Mouse (Mus musculus) spleen, postnatal 4 days (tissue): ENCODE results near the gene Bola1.
"Not testable (repeated sequence)": the region's sequence is repeated elsewhere in the genome, so short reads cannot be mapped to it uniquely, and the experiment has no call there.

Experiments
- DNase-seq, 2 experiments: peaks; one replicate each; pipeline ENCODE4 v3.0.0; 2022; ENCODE audit warnings: low spot score in 2 of 2

The Bola1 gene

GRCm38 (mm10) chr3:96226695-96227648, 7.5 kb upstream of the Bola1 start:
- DNase-seq = no peak

GRCm38 (mm10) chr3:96225421-96225820, 5.9 kb upstream of the Bola1 start:
- DNase-seq = no peak

- no peak for DNase-seq
Observed at GRCm38 (mm10) chr3:96222774-96223173, 3.3 kb upstream of the Bola1 start.

DNA sequence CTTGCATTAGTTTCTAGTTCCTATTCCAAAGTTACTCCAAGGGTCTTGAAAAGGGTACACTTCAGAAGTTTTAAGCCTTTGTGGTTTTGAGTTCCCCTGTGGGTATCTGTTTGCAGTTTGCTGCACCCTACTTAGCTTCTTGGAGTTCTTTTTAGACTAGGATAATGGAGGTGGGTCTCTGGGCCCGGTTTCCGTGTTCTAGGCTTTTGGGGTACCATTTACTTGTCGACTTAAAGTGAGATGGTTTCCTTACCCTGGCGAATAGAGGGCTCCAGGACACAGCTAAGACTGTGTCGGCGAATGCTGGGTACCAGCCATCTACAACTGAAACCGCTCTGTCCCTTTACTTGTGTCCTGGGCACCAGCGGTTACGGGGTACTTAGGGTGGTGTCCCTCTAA, 2.1 kb upstream of the Bola1 start:
- DNase-seq = peak; percentile 51 to 71

DNA sequence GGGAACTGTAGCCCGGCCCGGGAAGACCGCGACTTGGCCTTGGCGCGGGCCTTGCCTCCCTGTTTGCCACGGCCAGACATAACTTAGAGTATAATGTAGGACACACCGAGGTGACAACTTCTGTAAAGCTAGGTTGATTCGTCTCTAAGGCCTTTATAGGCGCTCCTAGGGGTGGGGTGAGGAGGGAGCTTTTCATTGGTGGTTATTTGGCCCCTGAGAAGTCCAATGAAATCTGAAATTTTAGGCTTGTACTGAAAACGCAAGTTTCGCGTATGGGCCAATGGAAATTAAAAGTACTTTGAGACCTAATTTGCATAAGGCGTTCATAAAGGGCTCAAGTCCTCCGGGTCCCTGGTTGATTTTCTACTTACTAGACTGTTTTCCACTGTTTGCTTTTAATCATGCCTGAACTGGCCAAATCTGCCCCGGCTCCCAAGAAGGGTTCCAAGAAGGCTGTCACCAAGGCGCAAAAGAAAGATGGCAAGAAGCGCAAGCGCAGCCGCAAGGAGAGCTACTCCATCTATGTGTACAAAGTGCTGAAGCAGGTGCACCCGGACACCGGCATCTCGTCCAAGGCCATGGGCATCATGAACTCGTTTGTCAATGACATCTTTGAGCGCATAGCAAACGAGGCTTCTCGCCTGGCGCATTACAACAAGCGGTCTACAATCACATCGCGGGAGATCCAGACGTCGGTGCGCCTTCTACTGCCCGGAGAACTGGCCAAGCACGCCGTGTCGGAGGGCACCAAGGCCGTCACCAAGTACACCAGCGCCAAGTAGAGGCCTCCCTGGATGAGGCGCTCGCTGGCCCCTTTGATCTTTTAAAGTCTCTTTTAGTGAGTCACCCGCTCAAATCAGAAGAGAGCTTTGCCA, 1.5 kb upstream of the Bola1 start, which contains the start of the genes Hist2h2ac and Hist2h2be:
Gene Hist2h2ac, minus strand, starts transcription at position 116 of the 875 bp plus-strand sequence.
Gene Hist2h2be, plus strand, starts transcription at position 355 of the 875 bp plus-strand sequence.
- peak; percentile 90 to 93 for DNase-seq

GRCm38 (mm10) chr3:96220131-96220764, 739 bp upstream of the Bola1 start:
- not testable (repeated sequence) for DNase-seq

- peak in 1 of 2 experiments; percentile 37 for DNase-seq
Observed at GRCm38 (mm10) chr3:96219191-96219641, 293 bp downstream of the Bola1 start.

- no peak for DNase-seq
Observed at GRCm38 (mm10) chr3:96209242-96209641, 10.3 kb downstream of the Bola1 start.

DNA sequence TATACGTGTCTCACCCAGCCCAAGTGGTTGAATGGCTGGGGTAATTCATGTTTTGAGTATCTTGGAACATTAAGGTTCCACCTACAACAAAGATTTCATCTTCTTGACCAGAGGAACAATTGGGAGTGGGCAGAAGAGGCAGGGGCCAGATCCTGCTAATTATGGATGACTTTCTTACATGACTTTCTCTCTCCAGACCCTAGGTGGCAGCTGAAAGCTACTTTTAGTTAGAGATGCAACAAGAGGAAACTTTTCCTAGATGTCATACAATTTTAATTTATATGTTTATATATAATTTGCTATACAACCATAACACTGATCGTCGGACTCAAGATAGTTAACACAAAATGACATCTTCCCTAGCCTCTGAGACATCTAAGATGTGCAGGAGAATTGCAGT, 11.7 kb downstream of the Bola1 start:
- DNase-seq = no peak

GRCm38 (mm10) chr3:96199731-96200130, 19.8 kb downstream of the Bola1 start:
- DNase-seq = no peak

- not testable (repeated sequence) for DNase-seq
Observed at GRCm38 (mm10) chr3:96198601-96199251, 20.8 kb downstream of the Bola1 start.

GRCm38 (mm10) chr3:96198181-96198580, 21.3 kb downstream of the Bola1 start:
- no peak for DNase-seq

DNA sequence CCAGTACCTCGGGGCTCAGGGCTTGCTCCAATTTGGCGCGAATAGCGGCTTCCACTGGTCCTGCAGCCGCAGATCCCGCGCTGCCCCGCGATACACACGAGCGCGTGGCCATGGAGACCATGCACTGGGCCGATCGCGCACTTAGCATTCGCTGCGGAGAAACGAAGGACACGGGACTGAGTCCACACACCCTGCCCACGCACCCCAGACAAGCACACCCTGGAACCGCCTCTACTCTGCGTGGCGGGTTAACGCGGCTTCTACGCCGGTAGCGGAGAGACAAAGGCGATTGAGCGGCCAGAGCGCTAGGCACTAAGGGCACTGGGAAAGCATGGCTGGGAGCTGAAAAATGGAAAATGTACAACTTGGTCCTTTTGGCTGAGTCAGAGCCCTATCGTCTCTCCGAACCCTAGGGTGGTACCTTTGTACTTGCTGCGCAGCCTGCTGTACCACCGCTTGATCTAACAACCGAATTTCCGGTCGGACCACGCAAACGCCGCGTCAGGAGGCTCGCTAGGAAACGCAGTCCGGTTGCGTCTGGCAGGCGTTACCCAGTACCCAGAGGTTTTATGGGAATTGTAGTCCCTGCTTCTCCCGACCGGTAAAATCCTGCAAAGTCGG, 22.3 kb downstream of the Bola1 start:
- peak; percentile 82 to 88 for DNase-seq

DNA sequence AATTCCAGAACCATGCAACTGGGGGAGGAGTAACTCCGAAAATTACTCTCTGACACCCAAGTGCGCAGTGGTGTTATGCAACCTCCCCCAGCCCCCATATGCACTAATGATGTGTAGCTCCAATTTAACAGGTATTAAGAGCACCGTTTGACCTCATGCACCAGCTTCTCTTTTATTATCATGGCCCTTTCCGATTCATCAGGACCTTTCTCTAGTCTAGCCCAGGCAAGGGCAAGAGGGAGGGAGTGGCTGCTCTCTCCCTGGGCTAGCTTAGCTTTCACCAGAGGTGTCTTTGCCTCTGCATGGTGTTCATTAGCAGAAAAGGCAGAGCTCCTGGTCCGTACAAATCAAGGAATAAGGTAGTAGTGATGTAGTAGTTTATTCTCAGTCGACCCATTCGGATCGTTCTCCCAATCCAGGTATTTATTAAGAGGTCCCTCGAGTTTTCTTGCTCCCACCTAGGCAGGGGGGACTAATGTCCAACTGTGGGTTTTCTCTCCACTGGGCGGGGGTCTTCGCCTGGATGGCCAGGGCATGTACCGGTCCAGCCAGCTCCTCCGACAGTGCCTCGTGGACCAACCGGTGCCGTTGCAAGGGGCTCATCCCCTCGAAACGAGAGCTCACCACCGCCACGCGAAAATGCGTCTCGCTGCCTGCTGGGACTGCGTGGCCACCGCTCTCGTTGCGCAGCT, 22.9 kb downstream of the Bola1 start:
- no peak for DNase-seq

DNA sequence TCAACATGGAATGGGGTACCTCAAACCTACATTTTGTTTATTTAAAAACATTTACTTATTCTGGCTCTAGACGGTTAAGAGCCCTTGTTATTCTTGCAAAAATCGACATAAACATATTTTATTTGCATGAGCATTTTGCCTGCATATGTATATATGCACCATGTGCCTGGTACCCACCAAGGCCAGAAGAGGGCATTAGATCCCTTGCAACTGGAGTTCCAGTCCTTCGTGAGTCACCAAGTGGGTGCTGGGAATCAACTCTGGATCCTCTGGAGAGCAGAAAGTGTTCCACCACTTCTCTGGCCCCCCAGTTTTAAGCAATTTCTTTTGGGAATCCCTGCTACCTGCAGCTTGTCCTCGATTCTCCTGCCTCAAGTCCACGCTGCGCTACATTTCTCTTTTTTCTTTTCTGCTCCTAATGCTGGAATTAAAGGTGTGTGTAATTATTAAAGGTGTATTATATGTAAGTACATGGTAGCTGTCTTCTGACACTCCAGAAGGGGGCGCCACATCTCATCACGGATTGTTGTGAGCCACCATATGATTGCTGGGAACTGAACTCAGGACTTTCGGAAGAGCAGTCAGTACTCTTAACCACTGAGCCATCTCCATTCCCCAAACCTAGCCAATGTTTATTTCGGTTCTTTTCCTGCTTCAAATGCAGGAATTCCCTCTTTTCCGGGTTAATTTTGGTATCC, 23.7 kb downstream of the Bola1 start:
- no peak for DNase-seq

GRCm38 (mm10) chr3:96194966-96195365, 24.5 kb downstream of the Bola1 start:
- DNase-seq = no peak

GRCm38 (mm10) chr3:96192977-96193376, 26.5 kb downstream of the Bola1 start:
- peak in 1 of 2 experiments; percentile 57 for DNase-seq

DNA sequence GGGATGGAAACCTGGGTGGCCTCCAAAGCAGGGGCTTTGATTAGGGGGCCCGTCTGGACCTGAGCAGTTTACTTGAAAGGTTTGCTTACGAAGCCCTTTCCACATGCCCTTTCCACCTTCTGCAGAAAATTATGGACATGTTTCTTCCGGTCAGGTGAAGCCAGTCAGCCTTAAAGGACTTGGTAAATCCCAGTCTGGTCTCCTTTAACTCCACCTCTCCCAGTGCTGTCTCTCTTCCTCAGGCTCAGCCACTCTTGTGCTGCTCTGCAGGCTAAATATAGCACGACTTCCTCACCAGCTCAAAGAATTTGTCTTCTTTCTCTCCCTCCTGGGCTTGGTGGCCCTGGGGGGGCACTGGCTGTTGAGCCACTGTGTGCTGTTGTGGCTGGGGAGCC, 37.1 kb downstream of the Bola1 start:
- no peak for DNase-seq
